ENCODE assay signal across 9 mouse cellular contexts in genomic region chr16:49572485-49573170, GRCm38 (mm10).
A peak's percentile ranks its signal among the peaks of the same experiment; 100 is the strongest.
DNase-seq lines count a peak whose midpoint lies in the region; ATAC-seq lines count a peak whose summit lies in the region.
"Had no signal": no experiment of that assay in that cellular context is flagged by ENCODE, and none has a peak within 500 bp of the region (broad histone marks: within the 10 kb centered on the region; RNA-seq: fewer than 3 reads in every experiment).

No protein-coding gene starts in this region.

- H3K4me2 ChIP-seq in kidney, embryonic 14.5 days (replicated peaks; ENCODE audit: low read depth, low read length) = no peak overlapping the region
- H3K4me2 ChIP-seq: liver, embryonic 11.5 days had no signal

- 80% methylated on average over 12 of the region's 12 CpGs for WGBS in kidney, embryonic 14.5 days
- 64% methylated on average over 12 of the region's 12 CpGs for WGBS in forebrain, embryonic 10.5 days
- WGBS in midbrain, embryonic 10.5 days = 69% methylated on average over 12 of the region's 12 CpGs

- H3K9ac ChIP-seq in kidney, embryonic 14.5 days (ENCODE audit: low read depth, low read length) = no peak overlapping the region

- no peaks in the 10 kb centered on the region for H3K4me1 ChIP-seq in kidney, embryonic 14.5 days (ENCODE audit: control insufficient read depth, insufficient read depth, low read length)
- H3K4me1 ChIP-seq in forebrain, embryonic 10.5 days = peaks cover 12% of the 10 kb centered on the region
- peaks cover 13% of the 10 kb centered on the region; the same call in 1 of the 2 replicates for H3K4me1 ChIP-seq in midbrain, embryonic 10.5 days

- ATAC-seq in kidney, embryonic 14.5 days (ENCODE audit: low FRiP score, low TSS enrichment) = no peak

- H3K9me3 ChIP-seq in kidney, embryonic 14.5 days (ENCODE audit: control insufficient read depth, low read length) = no peaks in the 10 kb centered on the region
- H3K9me3 ChIP-seq in forebrain, embryonic 10.5 days = no peaks in the 10 kb centered on the region
- H3K9me3 ChIP-seq in midbrain, embryonic 10.5 days (replicated peaks) = no peaks in the 10 kb centered on the region

- H3K4me3 ChIP-seq in kidney, embryonic 14.5 days (ENCODE audit: low read length) = no peak overlapping the region
- no peak overlapping the region for H3K4me3 ChIP-seq in forebrain, embryonic 10.5 days
- H3K4me3 ChIP-seq in midbrain, embryonic 10.5 days = no peak overlapping the region

- H3K27ac ChIP-seq in kidney, embryonic 14.5 days (ENCODE audit: low read depth, low read length) = no peak overlapping the region
- H3K27ac ChIP-seq in forebrain, embryonic 10.5 days = peak overlapping the region; percentile 51; the same call in 1 of the 2 replicates
- 0 out of 2 replicates have a peak overlapping the region, but pooled peaks have one; percentile 33 for H3K27ac ChIP-seq in midbrain, embryonic 10.5 days (replicated peaks)

- DNase-seq in kidney, postnatal 14 days = peak; percentile 1
- DNase-seq in Muller cell, postnatal 12 days (ENCODE audit: inconsistent ontology term) = peak; percentile 51
- DNase-seq in forebrain, embryonic 10.5 days (ENCODE audit: extremely low spot score, low spot score) = no peak
- DNase-seq in midbrain, embryonic 10.5 days (ENCODE audit: low spot score) = no peak
- DNase-seq in thymus, postnatal 10 days (ENCODE audit: low spot score in 2 of 2) = no peak
- no peak for DNase-seq in thymus, postnatal 4 days
- DNase-seq: thymus, adult 18-20 months had no signal

- H3K27me3 ChIP-seq in kidney, embryonic 14.5 days (ENCODE audit: control insufficient read depth, insufficient read depth, low read length) = no peaks in the 10 kb centered on the region
- no peaks in the 10 kb centered on the region for H3K27me3 ChIP-seq in forebrain, embryonic 10.5 days (ENCODE audit: poor library complexity, severe bottlenecking)
- no peaks in the 10 kb centered on the region for H3K27me3 ChIP-seq in midbrain, embryonic 10.5 days (ENCODE audit: low read depth, poor library complexity, severe bottlenecking)

- no peaks in the 10 kb centered on the region for H3K36me3 ChIP-seq in kidney, embryonic 14.5 days (ENCODE audit: control insufficient read depth, insufficient read depth, low read length)
- H3K36me3 ChIP-seq in forebrain, embryonic 10.5 days (replicated peaks) = no peaks in the 10 kb centered on the region
- no peaks in the 10 kb centered on the region for H3K36me3 ChIP-seq in midbrain, embryonic 10.5 days

Comparison
In these comparisons a context has a peak if more than half of its experiments do, and no peak if none do; other contexts are left out.
1. DNase-seq: peak in kidney, postnatal 14 days (single experiment) and Muller cell, postnatal 12 days (single experiment); none in forebrain, embryonic 10.5 days (single experiment), midbrain, embryonic 10.5 days (single experiment), thymus, postnatal 10 days (0 of 2) and thymus, postnatal 4 days (single experiment).